Mouse (Mus musculus): ENCODE data around the gene Hivep2. TPM values are rescaled to one million over a fixed set of nuclear protein-coding genes. Genes with fewer than 3 reads are reported as not detected.

The Hivep2 gene
- polyA plus RNA-seq, 1 experiment: 6.3 TPM

GRCm38 (mm10) chr10:14085882-14086515, 120.1 kb downstream of the Hivep2 start:
- peak overlapping the region; percentile 68 for H3K4me3 ChIP-seq (replicated peaks; ENCODE audit: control insufficient read depth, low read depth, low read length)
- peak overlapping the region; percentile 70 for H3K27ac ChIP-seq (ENCODE audit: control insufficient read depth, insufficient read depth, low read depth, low read length, poor library complexity)
- WGBS: 3% methylated on average over 10 of the region's 10 CpGs
- TF ChIP-seq POLR2A (IDR thresholded peaks at IDR 0.05; ENCODE audit: borderline replicate concordance, control insufficient read depth, low read depth, low read length) (no peak), CTCF (IDR thresholded peaks at IDR 0.05; ENCODE audit: control insufficient read depth, insufficient read depth, low read length) (no peak)
- H3K4me1 ChIP-seq (ENCODE audit: control insufficient read depth, insufficient read depth, low read length): peaks cover 2% of the 10 kb centered on the region

- 68% methylated on average over 7 of the region's 7 CpGs for WGBS
- H3K27ac ChIP-seq (ENCODE audit: control insufficient read depth, insufficient read depth, low read depth, low read length, poor library complexity): no peak overlapping the region
- no peak overlapping the region for H3K4me3 ChIP-seq (replicated peaks; ENCODE audit: control insufficient read depth, low read depth, low read length)
- H3K4me1 ChIP-seq (ENCODE audit: control insufficient read depth, insufficient read depth, low read length): peaks cover 2% of the 10 kb centered on the region
- TF ChIP-seq CTCF (IDR thresholded peaks at IDR 0.05; ENCODE audit: control insufficient read depth, insufficient read depth, low read length) (no peak), POLR2A (IDR thresholded peaks at IDR 0.05; ENCODE audit: borderline replicate concordance, control insufficient read depth, low read depth, low read length) (no peak)
Measured at GRCm38 (mm10) chr10:14087316-14087715, 121.4 kb downstream of the Hivep2 start.

- TF ChIP-seq CTCF (IDR thresholded peaks at IDR 0.05; ENCODE audit: control insufficient read depth, insufficient read depth, low read length): peak; percentile 23; the same call in 1 of the 2 replicates
- TF ChIP-seq POLR2A (IDR thresholded peaks at IDR 0.05; ENCODE audit: borderline replicate concordance, control insufficient read depth, low read depth, low read length): no peak
- Histone ChIP-seq H3K4me3 (replicated peaks; ENCODE audit: control insufficient read depth, low read depth, low read length) (no peak overlapping the region), H3K4me1 (ENCODE audit: control insufficient read depth, insufficient read depth, low read length) (peaks cover 2% of the 10 kb centered on the region), H3K27ac (ENCODE audit: control insufficient read depth, insufficient read depth, low read depth, low read length, poor library complexity) (no peak overlapping the region)
- WGBS: 82% methylated on average over 9 of the region's 9 CpGs
Measured at GRCm38 (mm10) chr10:14089488-14089887, 123.6 kb downstream of the Hivep2 start.

- Histone ChIP-seq H3K4me3 (replicated peaks; ENCODE audit: control insufficient read depth, low read depth, low read length) (no peak overlapping the region), H3K4me1 (ENCODE audit: control insufficient read depth, insufficient read depth, low read length) (no peaks in the 10 kb centered on the region; the same call in 1 of the 2 replicates), H3K27ac (ENCODE audit: control insufficient read depth, insufficient read depth, low read depth, low read length, poor library complexity) (no peak overlapping the region)
- WGBS: 81% methylated on average over 4 of the region's 4 CpGs
- TF ChIP-seq CTCF (IDR thresholded peaks at IDR 0.05; ENCODE audit: control insufficient read depth, insufficient read depth, low read length) (no peak), POLR2A (IDR thresholded peaks at IDR 0.05; ENCODE audit: borderline replicate concordance, control insufficient read depth, low read depth, low read length) (no peak)
Measured at GRCm38 (mm10) chr10:14094033-14094432, 128.2 kb downstream of the Hivep2 start.

GRCm38 (mm10) chr10:14096045-14096444, 130.2 kb downstream of the Hivep2 start:
- H3K27ac ChIP-seq (ENCODE audit: control insufficient read depth, insufficient read depth, low read depth, low read length, poor library complexity): no peak overlapping the region
- WGBS: 75% methylated on average over 3 of the region's 3 CpGs

GRCm38 (mm10) chr10:14099182-14099581, 133.3 kb downstream of the Hivep2 start:
- WGBS: 84% methylated on average over 4 of the region's 4 CpGs
- no peaks in the 10 kb centered on the region for H3K4me1 ChIP-seq (ENCODE audit: control insufficient read depth, insufficient read depth, low read length)
- no peak for TF ChIP-seq CTCF (IDR thresholded peaks at IDR 0.05; ENCODE audit: control insufficient read depth, insufficient read depth, low read length)
- TF ChIP-seq POLR2A (IDR thresholded peaks at IDR 0.05; ENCODE audit: borderline replicate concordance, control insufficient read depth, low read depth, low read length): no peak
- no peak overlapping the region for H3K4me3 ChIP-seq (replicated peaks; ENCODE audit: control insufficient read depth, low read depth, low read length)
- H3K27ac ChIP-seq (ENCODE audit: control insufficient read depth, insufficient read depth, low read depth, low read length, poor library complexity): no peak overlapping the region

More at GRCm38 (mm10) chr10:14096045-14096444, 130.2 kb downstream of the Hivep2 start:
- no peak for TF ChIP-seq POLR2A (IDR thresholded peaks at IDR 0.05; ENCODE audit: borderline replicate concordance, control insufficient read depth, low read depth, low read length)
- TF ChIP-seq CTCF (IDR thresholded peaks at IDR 0.05; ENCODE audit: control insufficient read depth, insufficient read depth, low read length): no peak
- H3K4me1 ChIP-seq (ENCODE audit: control insufficient read depth, insufficient read depth, low read length): no peaks in the 10 kb centered on the region; the same call in 1 of the 2 replicates
- no peak overlapping the region for H3K4me3 ChIP-seq (replicated peaks; ENCODE audit: control insufficient read depth, low read depth, low read length)

- Histone ChIP-seq H3K4me3 (replicated peaks; ENCODE audit: control insufficient read depth, low read depth, low read length) (no peak overlapping the region), H3K27ac (ENCODE audit: control insufficient read depth, insufficient read depth, low read depth, low read length, poor library complexity) (no peak overlapping the region), H3K4me1 (ENCODE audit: control insufficient read depth, insufficient read depth, low read length) (no peaks in the 10 kb centered on the region)
- TF ChIP-seq CTCF (IDR thresholded peaks at IDR 0.05; ENCODE audit: control insufficient read depth, insufficient read depth, low read length) (no peak), POLR2A (IDR thresholded peaks at IDR 0.05; ENCODE audit: borderline replicate concordance, control insufficient read depth, low read depth, low read length) (no peak)
- WGBS: 84% methylated on average over 8 of the region's 8 CpGs
Measured at GRCm38 (mm10) chr10:14100041-14100440, 134.2 kb downstream of the Hivep2 start.

GRCm38 (mm10) chr10:14100847-14101246, 135.0 kb downstream of the Hivep2 start:
- WGBS: 72% methylated on average over 3 of the region's 3 CpGs
- no peak overlapping the region for H3K27ac ChIP-seq (ENCODE audit: control insufficient read depth, insufficient read depth, low read depth, low read length, poor library complexity)
- H3K4me3 ChIP-seq (replicated peaks; ENCODE audit: control insufficient read depth, low read depth, low read length): no peak overlapping the region
- H3K4me1 ChIP-seq (ENCODE audit: control insufficient read depth, insufficient read depth, low read length): no peaks in the 10 kb centered on the region
- TF ChIP-seq CTCF (IDR thresholded peaks at IDR 0.05; ENCODE audit: control insufficient read depth, insufficient read depth, low read length): no peak
- no peak for TF ChIP-seq POLR2A (IDR thresholded peaks at IDR 0.05; ENCODE audit: borderline replicate concordance, control insufficient read depth, low read depth, low read length)
